Mouse (Mus musculus) right cerebral cortex, postnatal 36 days (tissue): ENCODE results near the gene Pllp.

Experiments
- DNase-seq, 2 experiments: peaks; one replicate each; pipeline ENCODE4 v3.0.0; 2022; ENCODE audit warnings: low spot score in 2 of 2, mixed read lengths in 1 of 2

Gene Pllp

DNA sequence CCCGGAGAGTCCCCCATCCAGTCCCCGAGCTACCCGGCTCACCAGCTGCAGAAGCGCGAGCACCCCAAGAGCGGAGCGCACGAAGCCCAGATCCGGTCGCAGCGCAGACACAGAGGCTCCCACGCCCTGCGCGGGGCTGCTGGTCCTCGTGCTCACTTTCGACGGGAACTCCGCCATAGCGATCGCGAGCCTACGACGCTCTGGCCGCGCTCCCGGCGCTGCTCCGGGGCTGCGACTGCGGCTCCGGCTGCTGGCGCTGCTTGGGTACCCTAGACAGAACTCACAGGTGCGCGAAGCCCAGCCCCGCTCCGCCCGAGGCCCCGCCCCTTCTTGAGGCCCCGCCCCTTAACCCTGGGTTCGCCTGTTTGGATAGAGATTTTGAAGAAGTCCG, at the start of gene Pllp:
Gene Pllp, minus strand, starts transcription at position 285 of the 391 bp plus-strand sequence.
- peak in 1 of 2 experiments; percentile 54 for DNase-seq

DNA sequence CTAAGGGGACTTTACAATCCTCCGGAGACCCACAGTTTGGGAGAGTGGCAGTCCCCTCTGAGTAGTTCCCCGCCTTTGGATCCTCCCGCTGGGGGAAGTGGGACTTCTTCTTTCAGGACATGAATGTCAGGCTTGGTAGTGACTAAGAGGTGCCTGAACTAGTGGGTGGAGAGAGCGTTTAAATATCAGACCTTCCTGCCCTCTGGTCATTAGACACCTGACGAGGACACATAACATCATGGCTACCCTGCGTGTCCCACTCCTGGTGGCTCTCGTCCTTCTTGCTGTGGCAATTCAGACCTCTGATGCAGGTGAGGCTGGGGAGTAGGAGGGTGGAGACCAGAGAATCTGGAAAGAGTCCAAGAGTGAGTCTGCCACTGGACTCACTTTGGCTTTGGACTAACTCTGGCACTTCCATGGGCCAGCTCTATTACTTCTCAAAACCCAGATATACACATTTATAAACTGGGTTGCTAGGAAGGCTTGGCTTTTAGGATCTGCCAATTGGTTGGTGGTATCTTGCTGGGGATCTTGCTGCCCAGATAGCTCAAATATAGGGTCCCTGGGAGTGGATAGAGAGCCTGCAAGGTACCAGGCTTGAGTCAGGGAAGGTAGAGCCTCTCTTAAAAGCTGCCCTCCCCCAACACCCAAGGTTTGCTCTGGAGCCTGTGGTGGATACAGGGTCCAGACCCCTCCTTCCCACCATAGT, 49.6 kb upstream of the Pllp start, which contains the start of gene Ccl22:
Gene Ccl22, plus strand, starts transcription at position 115 of the 709 bp plus-strand sequence.
- DNase-seq = no peak

DNA sequence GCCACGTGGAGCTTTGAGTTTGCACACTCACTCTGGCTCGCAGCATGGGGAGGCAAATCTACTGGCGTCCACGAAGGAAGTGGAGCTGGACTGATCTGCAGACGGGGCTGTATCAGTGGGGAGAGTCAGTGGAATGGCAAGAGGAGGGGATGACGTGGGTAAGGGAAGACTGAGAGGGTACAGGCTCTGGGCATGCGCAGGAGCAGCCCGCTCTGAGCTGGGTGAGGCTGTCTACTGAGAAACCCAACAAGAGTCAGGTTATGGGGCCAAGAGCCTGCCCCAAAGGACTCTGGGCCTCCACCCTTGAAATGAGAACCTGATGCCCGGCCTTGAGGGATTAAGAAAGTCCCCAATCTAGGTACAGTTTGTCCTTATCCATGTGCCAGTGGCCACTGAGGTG, 48.9 kb upstream of the Pllp start:
- DNase-seq = no peak

DNA sequence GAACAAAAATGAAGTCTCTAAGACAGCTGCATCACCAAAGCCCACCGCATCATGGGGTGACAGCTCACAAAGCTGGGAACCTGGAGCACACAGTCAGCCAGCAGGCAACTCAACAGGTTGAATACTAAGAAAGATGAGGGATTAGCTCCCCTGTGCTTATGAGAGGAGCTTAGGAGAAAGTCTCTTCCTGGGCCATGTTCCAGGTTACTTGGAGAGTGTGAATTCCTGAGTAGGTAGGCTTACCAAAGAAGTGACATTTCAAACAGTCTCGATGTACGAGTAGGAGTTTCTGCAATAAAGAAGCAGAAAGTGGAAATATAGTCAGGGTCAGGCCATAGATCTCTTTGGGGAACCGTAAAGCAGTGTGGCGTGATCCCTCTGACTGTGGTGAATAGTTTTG, 48.4 kb upstream of the Pllp start:
- DNase-seq = no peak

DNA sequence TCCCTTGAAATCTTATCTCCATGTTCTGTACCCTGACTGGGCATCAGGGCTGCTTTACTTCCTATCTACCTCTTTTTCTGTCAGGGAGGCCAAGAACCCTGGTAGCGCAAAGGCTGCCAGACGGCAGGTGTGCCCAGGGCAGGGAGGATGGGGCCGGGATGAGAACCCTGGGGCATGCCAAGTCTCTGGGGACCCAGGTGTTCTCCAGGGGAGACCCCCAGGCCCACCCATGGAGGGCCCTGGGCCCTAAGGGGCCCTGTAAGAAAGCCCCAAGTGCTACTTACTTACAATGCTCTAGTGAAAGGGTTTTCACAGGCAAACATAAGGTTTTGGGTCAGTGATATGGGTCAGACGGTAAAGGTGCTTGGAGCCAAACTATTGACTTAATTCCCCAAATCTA, 45.6 kb upstream of the Pllp start:
- DNase-seq = no peak

DNA sequence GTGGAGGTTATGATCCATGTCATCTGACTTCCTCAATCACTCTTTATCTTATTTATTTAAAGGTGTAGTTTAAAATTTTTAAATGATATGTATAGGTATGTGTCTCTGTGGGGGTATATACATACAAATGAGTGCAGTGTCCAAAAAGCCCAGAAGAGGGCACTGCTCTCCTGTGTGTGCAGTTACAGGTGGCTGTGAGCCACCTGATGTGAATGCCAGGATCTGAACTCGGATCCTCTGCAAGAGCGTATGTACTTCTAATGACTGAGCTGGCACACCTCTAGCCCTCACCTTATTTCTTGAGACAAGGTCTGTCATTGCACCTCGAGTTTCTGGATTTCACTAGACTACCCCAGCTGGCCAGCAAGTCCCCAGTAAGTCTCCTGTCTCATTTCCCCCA, 44.5 kb upstream of the Pllp start:
- no peak for DNase-seq

DNA sequence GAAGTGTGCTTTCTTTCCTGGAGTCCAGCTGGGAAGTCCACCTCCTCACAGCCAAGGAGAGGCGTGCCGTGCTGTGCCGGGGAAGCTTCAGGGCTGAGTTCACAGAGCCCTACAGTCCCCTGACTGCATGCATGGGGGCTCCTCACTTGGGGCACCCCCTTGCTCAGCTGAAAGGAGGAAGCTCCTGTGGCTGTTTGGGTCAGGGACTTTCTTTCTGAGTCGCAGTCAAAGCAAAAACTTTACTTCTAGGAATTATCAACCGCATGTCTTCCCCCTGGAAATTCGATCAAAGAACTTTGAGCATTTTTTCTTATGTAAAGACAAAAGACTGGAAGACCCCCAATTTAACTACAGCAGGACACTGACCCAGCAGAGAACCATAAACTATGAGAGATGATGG, 43.8 kb upstream of the Pllp start:
- DNase-seq = no peak

DNA sequence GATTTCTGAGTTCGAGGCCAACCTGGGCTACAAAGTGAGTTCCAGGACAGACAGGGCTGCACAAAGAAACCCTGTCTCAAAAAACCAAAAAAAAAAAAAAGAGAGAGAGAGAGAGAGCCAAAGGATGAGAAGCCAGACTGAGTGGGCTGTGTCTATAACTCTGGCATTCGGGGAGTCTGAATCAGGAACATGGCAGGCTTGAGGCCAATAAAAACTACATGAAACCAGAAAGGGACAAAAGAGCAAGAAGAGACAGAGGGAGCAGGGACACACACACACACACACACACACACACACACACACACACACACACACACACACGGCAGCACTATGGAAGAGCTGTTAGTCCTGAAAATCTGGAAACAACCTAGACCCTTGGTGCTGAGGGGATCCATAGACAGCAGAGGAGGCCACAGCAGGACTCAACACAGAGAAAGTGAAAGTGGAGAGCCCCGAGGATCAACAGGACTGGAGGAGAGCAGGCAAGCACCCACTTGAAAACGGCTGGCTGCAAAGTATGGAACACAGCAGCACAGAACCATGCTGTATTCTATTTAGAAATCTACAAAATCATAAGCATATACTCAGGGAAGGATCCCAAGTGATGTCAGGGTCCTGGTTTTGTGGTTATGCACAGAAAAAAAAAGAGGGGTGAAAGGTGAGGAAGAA, 39.5 kb upstream of the Pllp start:
- DNase-seq = no peak

DNA sequence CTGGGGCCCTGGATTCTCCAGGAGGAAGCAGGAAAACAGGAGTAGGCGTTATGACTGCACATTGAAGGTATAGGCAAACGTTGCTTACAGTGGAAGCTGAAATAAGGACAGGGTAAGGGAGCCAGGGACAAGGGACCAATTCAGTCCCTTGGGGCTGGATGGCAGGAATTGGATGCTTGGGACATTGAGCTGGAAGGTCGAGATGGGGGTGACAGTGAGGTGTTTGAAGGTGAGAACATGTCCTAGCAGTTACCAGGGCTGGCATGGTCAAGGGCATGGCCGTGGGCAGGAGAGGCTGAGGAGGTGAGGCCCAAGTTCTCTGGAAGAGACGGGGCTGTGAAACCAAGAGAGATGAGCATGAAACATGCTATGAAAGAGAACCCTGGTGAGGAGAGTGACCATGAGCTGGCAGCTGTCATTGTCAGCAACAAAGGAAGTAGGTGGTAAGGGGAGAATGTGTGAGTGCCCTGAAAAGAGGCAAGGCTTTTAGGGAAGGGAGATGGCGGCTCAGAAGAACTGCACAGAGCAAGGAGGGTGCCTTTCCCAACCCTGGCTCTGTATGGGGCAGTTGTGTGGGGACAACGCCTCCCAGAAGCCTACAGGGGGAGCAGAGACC, 38.8 kb upstream of the Pllp start:
- no peak for DNase-seq

DNA sequence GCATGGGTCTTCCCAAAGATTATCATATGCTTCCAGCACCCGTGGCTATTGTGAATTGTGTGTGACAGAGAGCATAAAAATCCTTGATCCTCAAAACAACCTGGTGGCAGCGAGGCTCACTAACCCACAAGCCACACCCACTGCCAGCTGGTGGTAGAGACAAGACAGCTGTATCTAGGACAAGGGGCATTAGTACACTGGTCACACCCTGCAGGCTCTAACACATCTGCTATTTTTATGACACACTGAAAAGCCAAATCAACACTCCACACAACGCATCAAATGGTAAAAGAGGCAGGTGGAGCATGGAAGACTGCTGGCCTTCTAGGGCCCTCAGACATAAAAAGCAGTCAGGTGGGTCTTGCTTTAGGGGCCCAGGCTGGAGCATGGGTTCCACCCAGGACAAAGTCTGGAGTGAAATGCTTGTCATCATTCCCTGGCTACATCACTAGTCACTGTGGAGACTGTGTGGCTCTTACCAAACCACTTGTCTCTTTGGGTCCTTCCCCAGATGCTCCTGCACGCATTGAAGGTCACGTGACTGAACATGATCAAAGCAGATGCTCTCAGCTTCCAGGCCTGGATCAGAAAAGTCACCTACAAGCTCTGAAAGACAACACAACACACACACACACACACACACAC, 37.9 kb upstream of the Pllp start:
- no peak for DNase-seq

DNA sequence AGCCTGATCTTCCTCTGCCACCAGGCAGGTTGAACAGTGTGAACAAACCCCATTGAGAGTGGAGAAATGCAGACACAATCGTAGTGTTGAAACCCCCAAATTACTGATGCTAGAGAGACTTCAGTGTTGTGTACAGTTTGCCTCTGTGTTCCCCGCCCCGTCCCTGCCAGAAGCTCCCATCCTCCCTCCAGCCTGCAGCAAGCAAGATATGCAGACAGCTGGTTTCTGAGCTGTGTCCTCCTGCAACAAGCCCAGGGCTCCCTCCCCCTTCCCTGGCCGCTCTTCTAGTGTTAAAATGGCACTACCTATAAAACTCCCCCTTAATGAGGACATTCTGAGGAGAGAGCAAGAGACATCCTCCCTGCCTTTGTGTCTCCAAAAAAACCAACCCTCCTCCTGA, 33.2 kb upstream of the Pllp start:
- no peak for DNase-seq

DNA sequence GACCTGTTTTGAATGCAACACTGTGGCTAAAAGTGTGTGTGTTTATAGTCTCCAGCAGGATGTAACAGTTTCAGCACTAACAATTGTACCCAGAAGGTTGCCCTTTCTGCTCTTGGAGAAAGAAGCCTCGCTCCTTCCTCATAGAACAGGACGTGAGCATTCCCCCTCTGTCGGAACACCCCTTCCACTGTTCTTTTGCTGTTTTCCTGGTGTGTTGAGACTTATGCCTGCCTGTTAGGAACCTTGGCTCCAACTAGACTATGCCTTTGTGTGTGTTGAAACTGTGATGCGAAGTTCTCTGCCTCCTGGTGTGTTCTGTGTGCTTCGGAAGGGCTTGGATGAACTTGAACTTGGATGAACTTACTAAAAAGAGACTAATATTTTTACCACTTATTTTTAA, 29.9 kb upstream of the Pllp start:
- no peak for DNase-seq

DNA sequence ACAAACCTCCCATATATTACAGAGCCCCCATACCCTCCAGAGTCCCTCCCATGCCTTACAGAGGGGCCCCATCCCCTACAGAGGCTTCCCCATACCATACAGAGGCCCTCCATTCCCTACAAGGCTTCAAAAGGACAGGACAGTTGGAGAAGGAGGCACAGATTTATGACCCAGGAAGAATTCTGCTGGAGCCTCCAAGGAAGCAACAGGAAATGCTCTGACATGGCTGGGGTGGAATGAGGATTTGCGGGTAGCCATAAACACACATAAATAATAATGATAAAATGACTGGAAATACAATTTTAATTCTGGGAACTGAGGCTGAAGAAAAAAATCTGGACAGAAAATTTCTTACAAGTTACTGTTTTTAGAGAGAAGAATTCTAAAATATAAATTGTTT, 20.8 kb upstream of the Pllp start:
- DNase-seq = no peak

DNA sequence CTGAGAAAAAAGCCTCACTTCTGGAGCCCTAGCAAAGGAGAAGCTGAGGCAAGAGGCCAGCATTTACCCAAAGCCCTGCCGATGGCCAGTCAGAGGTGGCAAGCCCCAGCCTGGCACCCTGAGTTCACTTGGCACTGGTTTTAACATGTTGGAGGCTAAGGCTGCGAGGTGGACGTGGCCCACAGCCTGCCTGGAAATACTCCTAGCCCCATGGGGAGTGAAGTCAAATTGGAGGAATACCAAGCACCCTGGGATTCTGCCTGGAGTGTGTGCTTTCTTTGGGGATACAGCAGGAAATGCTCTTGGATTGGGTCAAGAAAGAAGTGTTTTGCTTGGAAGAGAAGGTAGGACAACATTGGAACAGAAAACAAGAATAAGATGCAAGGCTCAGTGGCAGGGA, 19.8 kb upstream of the Pllp start:
- no peak for DNase-seq

DNA sequence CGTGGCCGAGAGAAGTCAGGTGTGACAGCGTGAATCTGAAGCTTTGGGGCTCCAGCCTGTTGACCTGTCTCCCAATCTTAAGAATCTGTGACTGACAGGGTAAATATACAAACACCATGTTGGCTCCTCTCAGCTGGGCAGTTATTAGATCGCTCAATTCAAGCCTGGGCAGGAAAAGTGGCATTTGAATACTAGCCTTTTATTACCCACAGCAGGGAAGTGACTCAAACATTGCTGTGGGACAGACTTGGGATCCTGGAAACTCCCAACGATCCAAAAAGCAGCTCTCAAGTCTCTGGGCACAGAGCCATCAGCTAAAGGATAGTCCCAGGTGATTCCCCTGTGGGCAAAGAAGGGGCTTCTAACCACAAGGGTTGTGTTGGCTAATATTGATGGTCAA, 18.5 kb upstream of the Pllp start:
- no peak for DNase-seq

DNA sequence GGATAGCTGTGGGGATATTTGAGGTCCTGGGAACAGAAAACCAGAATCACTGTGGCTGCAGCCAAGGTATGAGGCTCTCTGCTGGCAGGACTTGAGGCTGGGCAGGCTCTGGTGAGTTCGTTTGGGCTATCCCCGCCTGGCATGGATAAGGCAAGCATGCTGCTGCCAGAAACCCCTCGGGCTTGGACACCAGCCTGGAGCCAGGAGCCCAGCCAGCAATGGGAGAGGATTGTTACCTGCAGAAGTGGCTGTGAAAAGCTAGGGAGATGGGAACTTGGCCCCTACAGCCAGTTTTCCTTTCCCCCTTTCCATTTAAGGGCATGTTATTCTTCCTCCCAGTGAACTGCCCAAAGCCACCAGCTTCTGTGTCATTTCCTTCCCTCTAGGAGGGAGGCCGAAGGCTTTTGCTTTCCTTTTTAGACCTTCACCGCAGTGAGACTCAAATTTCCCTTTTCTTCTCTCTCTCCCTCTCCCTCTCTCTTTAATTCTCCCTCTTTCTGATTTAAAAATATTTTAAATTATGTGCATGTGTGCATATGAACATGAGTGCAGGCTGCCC, 15.2 kb upstream of the Pllp start:
- DNase-seq = no peak

DNA sequence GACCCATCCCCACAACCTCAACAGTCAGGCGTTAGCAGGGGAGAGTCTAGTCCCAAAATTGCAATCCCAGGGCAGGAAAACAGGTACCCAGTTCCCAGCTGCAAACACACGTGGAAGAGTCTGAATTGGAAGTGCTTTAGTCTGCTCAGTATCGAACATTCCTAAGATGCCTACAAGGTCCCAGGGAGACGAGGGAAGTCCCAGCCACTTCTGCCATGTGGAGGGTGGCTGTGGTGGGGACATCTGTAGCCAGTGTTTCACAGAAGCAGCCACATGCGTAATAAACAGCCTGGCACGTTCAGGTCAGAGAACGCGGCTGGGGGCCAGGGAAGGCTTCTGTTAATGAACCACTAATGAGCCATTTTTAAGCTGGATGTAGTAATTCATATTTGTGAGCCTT, 14.3 kb upstream of the Pllp start:
- no peak for DNase-seq

DNA sequence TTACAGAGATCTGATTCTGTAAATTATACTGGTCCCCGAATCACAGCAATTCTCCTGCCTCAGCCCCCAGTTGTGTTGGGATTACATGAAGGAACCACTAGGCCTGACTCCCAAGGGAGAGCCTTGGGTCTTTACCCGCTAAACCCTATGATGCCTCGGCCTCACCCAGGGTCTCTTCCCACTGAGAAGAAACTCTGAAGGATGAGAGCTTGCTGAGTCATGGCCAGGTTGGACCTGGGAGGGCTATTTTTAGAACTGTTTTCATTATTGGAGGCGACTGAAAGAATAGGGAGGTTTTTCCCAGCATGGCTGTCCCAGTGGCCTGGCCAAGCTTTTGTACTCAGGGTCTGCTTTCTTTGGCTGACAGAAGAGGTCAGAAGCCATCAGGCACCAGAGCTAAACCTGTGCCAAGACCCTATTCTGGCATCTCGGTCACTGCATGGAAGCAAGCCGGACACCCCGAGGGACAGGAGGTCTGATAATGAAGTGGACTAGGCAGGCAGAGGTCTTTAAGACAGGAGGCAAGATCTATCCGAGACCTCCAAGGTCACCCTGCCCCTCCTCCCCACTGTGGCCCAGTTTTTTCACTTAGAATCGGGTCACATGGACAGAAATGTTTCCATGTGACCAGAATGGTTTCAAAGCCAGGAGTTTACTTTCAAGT, 10.8 kb upstream of the Pllp start:
- DNase-seq = no peak

DNA sequence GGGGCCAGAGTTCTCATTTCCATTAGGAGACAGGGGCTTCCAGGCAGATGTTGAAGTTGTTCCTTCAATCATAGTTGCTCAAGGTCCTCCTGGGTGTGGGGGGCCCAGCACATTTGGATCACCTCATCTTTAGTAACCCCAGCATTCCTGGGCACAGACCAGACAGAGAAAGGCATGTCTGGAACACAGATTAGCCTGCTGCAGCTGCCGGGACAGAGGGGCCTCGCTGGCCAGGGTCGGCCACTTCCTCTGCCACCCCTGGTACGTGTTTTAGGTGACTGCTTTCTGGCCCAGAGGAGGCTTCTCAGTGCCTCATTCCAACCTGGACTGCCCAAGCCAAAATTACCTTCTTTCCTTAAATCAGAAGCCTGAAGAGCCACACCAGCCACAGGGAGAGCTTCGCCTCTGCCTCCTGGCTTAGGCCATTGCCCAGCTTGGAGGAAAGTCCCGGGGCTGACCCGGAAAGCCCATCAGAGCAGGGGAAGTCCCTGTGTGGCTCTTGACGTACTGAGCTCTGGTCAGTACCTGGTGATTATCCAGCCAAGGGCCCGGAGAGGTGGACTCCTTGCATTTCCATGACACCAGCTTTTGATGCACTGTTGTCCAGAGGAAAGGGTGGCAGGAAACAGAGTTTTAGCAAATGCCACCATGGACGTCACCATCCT, 9.6 kb upstream of the Pllp start:
- DNase-seq = no peak

DNA sequence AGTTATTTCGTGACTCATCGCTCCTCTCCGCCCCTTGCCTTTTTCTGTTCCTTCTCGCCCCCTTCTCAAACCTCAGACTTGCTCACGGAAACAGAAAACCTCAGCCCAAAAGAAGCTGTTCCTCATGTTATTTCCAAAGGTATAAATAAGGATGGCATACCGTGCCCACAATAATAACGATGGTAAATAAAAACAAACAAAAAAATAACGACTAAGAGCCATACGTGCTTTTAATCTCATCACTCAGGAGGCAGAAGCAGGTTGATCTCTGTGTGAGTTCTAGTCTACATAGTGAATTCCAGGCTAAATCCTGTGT, 8.5 kb upstream of the Pllp start:
- no peak for DNase-seq

DNA sequence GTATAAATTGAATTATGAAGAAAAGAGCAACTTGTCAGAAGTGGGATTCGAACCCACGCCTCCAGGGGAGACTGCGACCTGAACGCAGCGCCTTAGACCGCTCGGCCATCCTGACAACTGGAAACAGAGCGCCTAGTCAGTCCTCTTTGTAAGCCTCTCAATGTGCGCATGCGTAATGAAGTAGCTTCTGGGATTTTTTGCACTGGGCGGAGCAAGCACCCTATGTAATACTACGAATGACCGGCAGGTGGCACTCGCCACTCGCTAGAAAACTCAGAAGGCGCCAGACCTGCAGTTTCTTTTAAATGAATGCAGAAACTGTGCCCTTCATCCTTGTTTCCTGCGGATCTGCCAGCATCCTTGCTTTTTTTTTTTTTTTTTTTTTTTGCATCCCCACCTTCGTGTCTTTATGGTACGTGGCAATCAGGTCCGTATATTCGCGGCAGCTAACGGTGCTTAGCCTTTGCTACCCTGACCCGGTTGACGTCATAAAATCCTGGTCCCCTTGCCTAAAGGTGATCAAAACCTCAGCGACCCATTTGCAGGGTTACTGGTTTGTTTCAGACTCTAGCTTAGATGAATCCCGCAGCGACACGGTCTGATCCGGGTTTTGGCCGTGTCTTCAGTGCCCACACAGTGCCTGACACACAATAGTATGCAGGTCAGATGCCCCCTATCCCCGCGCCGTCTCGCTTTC, 8.0 kb upstream of the Pllp start:
- DNase-seq = peak; percentile 95
